Mouse (Mus musculus) midbrain, embryonic 10.5 days (tissue): Measurements from ENCODE around the gene Gnb1. TPM values are rescaled to one million over a fixed set of nuclear protein-coding genes. Genes with fewer than 3 reads are reported as not detected.

Source experiments
- DNase-seq: peaks from one replicate; pipeline ENCODE4 v3.0.0-alpha.2; 2017; ENCODE audit warnings: low spot score
- H3K27ac ChIP-seq: fragments of 300-500 bp; sonication (generic); replicated peaks from 2 replicates; pipeline ENCODE4 v1.5.1; 2016; ENCODE audit warnings: mild to moderate bottlenecking
- H3K27me3 ChIP-seq: fragments of 300-500 bp; sonication (generic); 2 replicates; pipeline ENCODE4 v1.6.1; 2016; ENCODE audit warnings: low read depth, mild to moderate bottlenecking; ENCODE audit not compliant: poor library complexity, severe bottlenecking
- H3K36me3 ChIP-seq: fragments of 300-500 bp; sonication (generic); 2 replicates; pipeline ENCODE4 v1.6.1; 2016; ENCODE audit warnings: mild to moderate bottlenecking, moderate library complexity
- H3K4me1 ChIP-seq: fragments of 300-500 bp; sonication (generic); 2 replicates; pipeline ENCODE4 v1.6.1; 2016
- H3K4me3 ChIP-seq: fragments of 300-500 bp; sonication (generic); 2 replicates; pipeline ENCODE4 v1.5.1; 2016; ENCODE audit warnings: mild to moderate bottlenecking, moderate library complexity
- H3K9me3 ChIP-seq: fragments of 300-500 bp; sonication (generic); replicated peaks from 2 replicates; pipeline ENCODE4 v1.6.1; 2016; ENCODE audit warnings: mild to moderate bottlenecking
- WGBS: fragments of 180-500 bp; shearing (Covaris S2); methylation state at CpG from one replicate; pipeline ENCODE4 v1.1.7; 2016; 5-methylcytosine and 5-hydroxymethylcytosine counted together
- polyA plus RNA-seq: library from polyadenylated mRNA; unstranded; fragments of >200 nt; fragmentation: Nextera tagmentation; extraction: Ambion mirVana; gene quantifications from 2 replicates; pipeline ENCODE4 v1.2.1, GENCODE M21; 2016

Gene Gnb1
- polyA plus RNA-seq, 1 experiment from 2014 or later, result 630 TPM

DNA sequence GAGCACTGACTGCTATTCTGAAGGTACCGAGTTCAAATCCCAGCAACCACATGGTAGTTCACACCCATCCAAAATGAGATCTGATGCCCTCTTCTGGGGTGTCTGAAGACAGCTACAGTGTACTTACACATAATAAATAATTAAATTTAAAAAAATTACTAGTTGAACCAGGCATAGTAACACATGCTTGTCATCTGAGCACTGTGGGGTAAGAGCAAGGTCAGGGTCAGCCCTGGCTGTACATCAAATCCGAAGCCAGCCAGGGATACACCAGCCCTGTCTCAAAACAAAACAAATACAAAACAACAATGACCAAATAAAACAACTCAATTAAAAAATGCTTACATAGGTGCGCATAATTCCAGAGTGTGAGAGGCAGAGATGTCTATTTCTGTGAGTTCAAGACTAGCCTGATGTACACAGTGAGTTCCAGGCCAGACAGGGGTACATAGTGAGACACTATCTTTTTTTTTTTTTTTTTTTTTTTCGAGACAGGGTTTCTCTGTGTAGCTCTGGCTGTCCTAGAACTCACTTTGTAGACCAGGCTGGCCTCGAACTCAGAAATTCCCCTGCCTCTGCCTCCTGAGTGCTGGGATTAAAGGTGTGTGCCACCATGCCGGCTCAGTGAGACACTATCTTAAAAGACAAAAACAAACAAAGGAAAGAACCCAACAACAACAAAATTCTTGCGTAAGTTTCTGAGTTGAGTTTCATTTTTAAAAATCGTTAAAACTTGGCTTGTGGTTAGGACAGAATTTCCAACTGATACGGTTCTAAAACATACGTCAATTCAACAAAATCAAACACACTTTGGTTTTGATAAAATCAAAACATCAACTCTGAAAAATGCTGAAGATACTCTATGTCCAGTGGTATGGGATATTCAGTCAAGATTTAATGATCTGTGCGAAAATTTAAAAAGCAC lies 109.0 kb downstream of the Gnb1 start:
- no peaks in the 10 kb centered on the region for H3K27me3 ChIP-seq
- H3K9me3 ChIP-seq, result 0 out of 2 replicates have a peak, but pooled peaks cover 2% of the 10 kb centered on the region
- peaks cover 20% of the 10 kb centered on the region for H3K4me1 ChIP-seq
- no peak for DNase-seq
- H3K27ac ChIP-seq, result peak overlapping the region; percentile 100
- H3K36me3 ChIP-seq, result peaks cover 27% of the 10 kb centered on the region
- peak overlapping the region; percentile 100 for H3K4me3 ChIP-seq
- WGBS, result 89% methylated on average over 11 of the region's 11 CpGs

DNA sequence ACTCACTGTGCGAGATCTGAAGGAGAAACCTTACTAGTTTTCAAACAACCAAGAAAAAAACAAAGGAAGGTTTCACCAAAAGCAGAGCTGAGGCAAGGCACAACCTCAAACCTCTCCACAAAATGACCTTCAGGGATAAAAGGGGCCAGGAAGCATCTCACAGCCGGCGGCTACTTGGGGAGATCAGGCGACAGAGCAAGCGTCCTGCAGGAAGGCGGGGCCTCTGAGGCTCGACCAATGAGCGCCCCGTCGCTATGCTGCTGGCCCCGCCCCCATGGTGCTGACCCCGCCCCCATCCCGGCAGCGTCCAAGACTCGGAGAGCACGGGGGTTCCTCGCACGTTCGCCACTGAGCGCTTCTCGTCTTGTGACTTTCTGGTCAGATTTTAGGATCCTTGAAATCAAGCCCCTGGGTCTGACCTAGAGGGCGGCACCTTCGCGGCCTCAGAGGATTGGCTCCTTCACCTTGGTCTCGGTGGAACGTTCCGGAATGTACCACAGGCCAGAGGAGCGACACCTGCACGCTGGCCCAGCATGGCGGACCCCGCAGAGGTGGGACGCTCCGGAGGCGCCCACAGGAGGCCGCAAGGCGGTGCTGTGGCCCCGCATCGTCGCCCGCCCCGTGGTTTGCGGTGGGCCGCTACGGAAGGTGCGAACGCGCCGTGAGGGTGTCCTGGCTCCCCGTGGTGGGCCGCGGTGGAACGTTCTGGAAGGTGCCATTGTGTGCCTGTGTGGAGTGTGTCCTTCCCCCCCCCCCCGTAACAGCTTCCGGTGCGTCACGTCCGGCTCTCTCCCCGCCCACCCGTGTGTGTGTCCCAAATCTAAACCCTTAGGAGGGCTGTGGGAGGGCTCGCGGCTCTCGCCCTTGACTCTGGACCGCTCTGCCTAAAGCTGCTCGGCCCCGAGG lies 110.2 kb downstream of the Gnb1 start, which contains the start of gene Slc35e2:
TSS of gene Slc35e2 (plus strand) at position 326 of the 906 bp plus-strand sequence.
- H3K27ac ChIP-seq, result peak within 1 kb of the TSS; percentile 100
- peak; percentile 96 for DNase-seq
- H3K4me3 ChIP-seq, result peak within 1 kb of the TSS; percentile 100
- peaks cover 20% of the 10 kb centered on the region for H3K4me1 ChIP-seq
- no peaks in the 10 kb centered on the region for H3K27me3 ChIP-seq
- 0 out of 2 replicates have a peak, but pooled peaks cover 2% of the 10 kb centered on the region for H3K9me3 ChIP-seq
- H3K36me3 ChIP-seq, result peaks cover 38% of the 10 kb centered on the region
- under 1% methylated on average over 64 of the region's 65 CpGs for WGBS

DNA sequence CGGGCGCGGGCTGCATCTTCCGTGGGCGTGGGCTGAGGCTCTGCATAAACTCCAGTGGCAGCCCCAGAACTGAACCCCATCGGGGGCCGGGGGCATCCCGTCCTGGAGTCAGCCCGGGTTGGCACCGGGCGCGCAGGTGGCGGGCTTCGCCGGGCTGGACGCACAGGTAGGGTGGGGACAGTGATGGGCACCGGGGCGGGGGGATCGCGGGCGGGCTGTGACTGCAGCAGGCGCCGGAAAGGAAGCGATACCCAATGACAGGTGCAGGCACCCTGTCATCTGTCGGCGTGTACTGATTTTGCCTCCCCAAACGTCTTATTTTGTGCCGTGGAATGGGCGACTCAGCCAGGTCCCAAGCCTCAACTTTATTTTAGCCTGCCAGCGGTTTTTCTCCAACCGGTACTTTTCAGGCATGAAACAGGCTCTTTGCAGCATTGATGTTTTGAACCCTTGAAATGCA lies 110.9 kb downstream of the Gnb1 start:
- peaks cover 20% of the 10 kb centered on the region for H3K4me1 ChIP-seq
- no peaks in the 10 kb centered on the region for H3K27me3 ChIP-seq
- H3K4me3 ChIP-seq, result peak overlapping the region; percentile 100
- H3K27ac ChIP-seq, result peak overlapping the region; percentile 100
- no peak for DNase-seq
- H3K9me3 ChIP-seq, result 0 out of 2 replicates have a peak, but pooled peaks cover 2% of the 10 kb centered on the region
- H3K36me3 ChIP-seq, result peaks cover 45% of the 10 kb centered on the region
- WGBS, result 2% methylated on average over 31 of the region's 31 CpGs

DNA sequence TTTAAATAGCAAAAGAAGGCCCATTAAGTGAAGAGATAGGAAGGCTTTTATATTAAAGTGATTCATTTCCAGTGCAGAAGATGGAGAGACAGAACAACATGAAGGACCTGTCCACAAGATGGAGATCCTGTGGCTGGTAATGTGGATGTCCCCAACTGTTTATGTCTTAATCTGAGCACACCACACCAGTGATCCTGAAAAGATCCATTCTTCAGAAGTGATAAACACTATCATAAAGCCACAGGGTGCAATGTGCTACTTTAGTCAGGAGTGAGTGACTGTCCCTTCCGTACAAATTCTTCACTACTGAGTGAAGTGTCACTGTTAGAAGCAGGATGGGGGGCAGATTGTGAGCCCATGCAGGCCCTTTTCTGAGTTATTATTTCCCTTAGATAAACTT lies 111.6 kb downstream of the Gnb1 start:
- Histone ChIP-seq H3K27ac (no peak overlapping the region), H3K9me3 (0 out of 2 replicates have a peak, but pooled peaks cover 2% of the 10 kb centered on the region), H3K4me1 (peaks cover 20% of the 10 kb centered on the region), H3K4me3 (peak overlapping the region; percentile 100), H3K27me3 (no peaks in the 10 kb centered on the region), H3K36me3 (peaks cover 50% of the 10 kb centered on the region)
- 87% methylated on average over 1 of the region's 1 CpGs for WGBS
- no peak for DNase-seq

DNA sequence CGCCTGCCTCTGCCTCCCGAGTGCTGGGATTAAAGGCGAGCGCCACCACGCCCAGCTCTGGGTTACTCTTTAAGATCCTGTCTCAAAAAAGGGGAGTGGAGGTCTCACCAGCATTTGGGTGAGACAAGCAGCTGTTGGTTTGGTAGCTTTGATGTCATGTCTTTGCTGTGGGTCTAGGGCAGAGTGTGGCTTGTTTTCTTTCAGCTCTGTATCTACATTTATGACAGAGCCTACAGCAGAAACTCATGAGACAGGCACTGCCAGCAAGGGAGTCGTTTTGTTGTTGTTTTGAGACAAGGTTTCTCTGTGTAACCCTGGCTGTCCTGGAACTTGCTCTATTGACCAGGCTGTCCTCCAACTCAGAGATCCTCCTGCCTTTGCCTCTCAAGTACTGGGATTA lies 112.6 kb downstream of the Gnb1 start:
- 92% methylated on average over 6 of the region's 6 CpGs for WGBS
- no peak for DNase-seq
- Histone ChIP-seq H3K4me1 (peaks cover 20% of the 10 kb centered on the region), H3K36me3 (peaks cover 53% of the 10 kb centered on the region), H3K4me3 (no peak overlapping the region), H3K27ac (no peak overlapping the region), H3K9me3 (no peaks in the 10 kb centered on the region), H3K27me3 (no peaks in the 10 kb centered on the region)

DNA sequence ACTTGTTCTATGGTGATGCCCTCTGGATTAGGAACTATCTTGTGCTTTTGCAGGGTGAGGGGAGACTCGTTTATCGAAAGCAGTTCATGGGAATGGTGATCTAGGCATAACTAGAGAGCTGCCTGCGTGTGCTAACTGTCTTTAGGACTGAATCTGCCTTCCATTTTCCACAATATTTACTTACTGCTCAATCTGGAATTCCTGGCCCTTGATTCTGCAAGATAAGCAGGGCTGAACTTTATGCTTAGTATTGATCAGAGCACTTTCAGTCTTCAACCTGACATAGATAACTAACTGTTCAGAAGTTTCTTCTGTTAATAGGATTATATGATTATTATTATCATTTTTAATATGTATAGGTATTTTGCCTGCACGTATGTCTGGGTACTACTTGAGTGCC lies 114.0 kb downstream of the Gnb1 start:
- no peak for DNase-seq
- Histone ChIP-seq H3K27ac (no peak overlapping the region), H3K4me1 (peaks cover 20% of the 10 kb centered on the region), H3K36me3 (peaks cover 63% of the 10 kb centered on the region), H3K27me3 (no peaks in the 10 kb centered on the region), H3K4me3 (no peak overlapping the region), H3K9me3 (no peaks in the 10 kb centered on the region)
- 92% methylated on average over 4 of the region's 4 CpGs for WGBS

DNA sequence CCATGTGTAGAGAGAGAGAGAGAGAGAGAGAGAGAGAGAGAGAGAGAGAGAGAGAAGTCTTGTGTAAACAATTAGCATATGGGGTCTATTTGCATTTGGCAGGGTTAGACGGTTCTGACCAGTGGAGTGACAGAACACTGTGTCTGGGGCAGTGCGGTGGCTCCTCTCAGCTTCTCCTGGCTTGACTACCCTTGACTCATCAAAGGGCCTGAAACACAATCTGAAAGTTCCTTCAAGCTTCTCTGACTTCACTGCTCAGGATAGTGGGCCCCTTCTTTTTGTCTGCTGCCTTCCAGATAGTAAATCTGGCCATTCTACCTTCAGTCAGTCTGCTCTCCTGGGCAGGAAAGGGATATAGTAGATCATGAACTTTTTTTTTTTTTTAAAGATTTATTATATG lies 115.7 kb downstream of the Gnb1 start:
- Histone ChIP-seq H3K27ac (no peak overlapping the region), H3K9me3 (no peaks in the 10 kb centered on the region), H3K4me1 (peaks cover 13% of the 10 kb centered on the region), H3K27me3 (no peaks in the 10 kb centered on the region), H3K36me3 (peaks cover 77% of the 10 kb centered on the region), H3K4me3 (no peak overlapping the region)
- WGBS, result 80% methylated on average over 2 of the region's 2 CpGs
- no peak for DNase-seq

Other genes starting within 250 kb of the Gnb1 start
- gene Faap20, start 241.6 kb upstream of the Gnb1 start, polyA plus RNA-seq, result 118 and 120 TPM in 2 replicates
- gene Prkcz, start 130.0 kb upstream of the Gnb1 start, polyA plus RNA-seq, result 13.6 and 19.8 TPM in 2 replicates
- gene Gabrd, start 93.2 kb upstream of the Gnb1 start, polyA plus RNA-seq, result not detected in 2 replicates
- gene Cfap74, start 82.2 kb upstream of the Gnb1 start, polyA plus RNA-seq, result 7.8 and 8.9 TPM in 2 replicates
- 0.14 TPM in 1 of 2 replicates, not detected in the other for gene Tmem52, start 22.2 kb upstream of the Gnb1 start, polyA plus RNA-seq
- gene Nadk, start 71.0 kb downstream of the Gnb1 start, polyA plus RNA-seq, result 105 and 110 TPM in 2 replicates
- gene Slc35e2, start 110.1 kb downstream of the Gnb1 start, polyA plus RNA-seq, result 11.9 and 13.4 TPM in 2 replicates
- 79.6 and 82.3 TPM in 2 replicates for gene Cdk11b, start 133.5 kb downstream of the Gnb1 start, polyA plus RNA-seq
- gene Gm10563, start 154.0 kb downstream of the Gnb1 start, polyA plus RNA-seq, result not detected in 2 replicates
- 4.7 TPM in 2 replicates for gene Mmp23, start 162.0 kb downstream of the Gnb1 start, polyA plus RNA-seq
- gene Mib2, start 177.8 kb downstream of the Gnb1 start, polyA plus RNA-seq, result 22.0 and 22.5 TPM in 2 replicates
- 0.98 and 1.1 TPM in 2 replicates for gene Fndc10, start 203.0 kb downstream of the Gnb1 start, polyA plus RNA-seq
- gene Ssu72, start 213.4 kb downstream of the Gnb1 start, polyA plus RNA-seq, result 167 and 169 TPM in 2 replicates
- 0.65 and 1.2 TPM in 2 replicates for gene Tmem240, start 243.4 kb downstream of the Gnb1 start, polyA plus RNA-seq